Mouse (Mus musculus) activated CD4-positive, CD25-positive, alpha-beta regulatory T cell (primary cell): ENCODE measurements around the gene Krt19. TPM values are rescaled to one million over a fixed set of nuclear protein-coding genes. Genes with fewer than 3 reads are reported as not detected.

Experiments
- polyA plus RNA-seq, 2 experiments: library from polyadenylated mRNA; unstranded; fragments of 100-300 nt; shearing (Covaris generic); gene quantifications; one replicate each; pipeline ENCODE4 v1.2.1; 2017

Gene Krt19
- under 1 TPM in 1 of 2 experiments, not detected in 1; 0.28 TPM for polyA plus RNA-seq

GRCm38 (mm10) chr11:100148615-100149330, at the start of gene Krt19:
Gene Krt19, minus strand, starts transcription at chr11:100148665.

GRCm38 (mm10) chr11:100192992-100193391, 44.5 kb upstream of the Krt19 start, which contains the start of gene Krt9:
Gene Krt9, minus strand, starts transcription at chr11:100193246.

GRCm38 (mm10) chr11:100135731-100136130, 12.7 kb downstream of the Krt19 start, which contains the start of gene Krt15:
Gene Krt15, minus strand, starts transcription at chr11:100135928.

GRCm38 (mm10) chr11:100121466-100121865, 27.0 kb downstream of the Krt19 start, which contains the start of gene Krt13:
Gene Krt13, minus strand, starts transcription at chr11:100121566.

GRCm38 (mm10) chr11:100105576-100106122, 42.8 kb downstream of the Krt19 start, which contains the start of gene Krt36:
Gene Krt36, minus strand, starts transcription at chr11:100105626.

GRCm38 (mm10) chr11:100096141-100096540, 52.3 kb downstream of the Krt19 start, which contains the start of gene Krt35:
Gene Krt35, minus strand, starts transcription at chr11:100096241.

Other genes starting within 250 kb of the Krt19 start
- gene Krtap31-1, start 240.7 kb downstream of the Krt19 start, polyA plus RNA-seq, result not detected
- not detected for gene Gm11565, start 233.9 kb downstream of the Krt19 start, polyA plus RNA-seq
- gene Krtap31-2, start 212.4 kb downstream of the Krt19 start, polyA plus RNA-seq, result not detected
- gene Krtap9-5, start 200.2 kb downstream of the Krt19 start, polyA plus RNA-seq, result not detected
- not detected for gene Krtap29-1, start 169.6 kb downstream of the Krt19 start, polyA plus RNA-seq
- not detected for gene Krtap16-1, start 162.1 kb downstream of the Krt19 start, polyA plus RNA-seq
- gene Krtap17-1, start 154.7 kb downstream of the Krt19 start, polyA plus RNA-seq, result not detected
- under 1 TPM in 1 of 2 experiments, not detected in 1; 0.23 TPM for gene Krt33a, start 132.5 kb downstream of the Krt19 start, polyA plus RNA-seq
- gene Krt33b, start 118.8 kb downstream of the Krt19 start, polyA plus RNA-seq, result not detected
- not detected for gene Krt34, start 107.1 kb downstream of the Krt19 start, polyA plus RNA-seq
- under 1 TPM in 1 of 2 experiments, not detected in 1; 0.15 TPM for gene Krt31, start 98.1 kb downstream of the Krt19 start, polyA plus RNA-seq
- not detected for gene Krt32, start 60.4 kb downstream of the Krt19 start, polyA plus RNA-seq
- gene Krt35, start 52.4 kb downstream of the Krt19 start, polyA plus RNA-seq, result not detected
- gene Krt36, start 43.0 kb downstream of the Krt19 start, polyA plus RNA-seq, result not detected
- gene Krt13, start 27.1 kb downstream of the Krt19 start, polyA plus RNA-seq, result not detected
- not detected for gene Krt15, start 12.7 kb downstream of the Krt19 start, polyA plus RNA-seq
- gene Krt9, start 44.6 kb upstream of the Krt19 start, polyA plus RNA-seq, result under 1 TPM in 1 of 2 experiments, not detected in 1; 0.06 TPM
- under 1 TPM in 1 of 2 experiments, not detected in 1; 0.15 TPM for gene Krt14, start 58.9 kb upstream of the Krt19 start, polyA plus RNA-seq
- gene Krt16, start 100.2 kb upstream of the Krt19 start, polyA plus RNA-seq, result under 1 TPM in 1 of 2 experiments, not detected in 1; 0.27 TPM
- gene Krt17, start 112.4 kb upstream of the Krt19 start, polyA plus RNA-seq, result under 1 TPM in 1 of 2 experiments, not detected in 1; 0.31 TPM
- gene Krt42, start 121.2 kb upstream of the Krt19 start, polyA plus RNA-seq, result not detected
- gene Eif1, start 171.2 kb upstream of the Krt19 start, polyA plus RNA-seq, result 1,000 to 10,000 TPM; 1,912 to 1,976 TPM
- not detected for gene Gast, start 185.7 kb upstream of the Krt19 start, polyA plus RNA-seq
- gene Hap1, start 207.5 kb upstream of the Krt19 start, polyA plus RNA-seq, result 1 to 10 TPM in 1 of 2 experiments, under 1 TPM in 1; 0.79 to 1.9 TPM
- 1 to 10 TPM; 2.8 to 10.0 TPM for gene Jup, start 249.1 kb upstream of the Krt19 start, polyA plus RNA-seq